Mouse (Mus musculus) CH12.LX (cell line): ENCODE results near the gene Lypd6b. TPM values are rescaled to one million over a fixed set of nuclear protein-coding genes. Genes with fewer than 3 reads are reported as not detected.

Source experiments
- DNase-seq: peaks from one replicate; pipeline ENCODE4 v3.0.0-alpha.2; 2013; ENCODE audit errors: extremely low read depth
- H3K27ac ChIP-seq: 2 replicates; pipeline ENCODE4 v1.5.1; 2012; ENCODE audit warnings: low read depth, mild to moderate bottlenecking, control low read depth, moderate library complexity; ENCODE audit not compliant: insufficient read depth
- H3K27me3 ChIP-seq: replicated peaks from 2 replicates; pipeline ENCODE3; 2012; ENCODE audit warnings: inconsistent platforms
- H3K36me3 ChIP-seq, 2 experiments: replicated peaks in 1 of 2; 2 replicates each; pipeline versions ENCODE3 to v1.6.1; 2012; ENCODE audit warnings: inconsistent platforms in 1 of 2, low read length in 1 of 2, mild to moderate bottlenecking in 1 of 2, mixed read lengths in 1 of 2, moderate library complexity in 1 of 2; ENCODE audit not compliant: control insufficient read depth in 1 of 2, insufficient read depth in 1 of 2
- H3K4me1 ChIP-seq, 2 experiments: 2 replicates each; pipeline ENCODE4 v1.6.1; 2012; ENCODE audit warnings: inconsistent platforms in 1 of 2, moderate library complexity in 1 of 2; ENCODE audit not compliant: insufficient read depth in 2 of 2, control insufficient read depth in 1 of 2
- H3K4me2 ChIP-seq: 2 replicates; pipeline ENCODE4 v1.6.1; 2012; ENCODE audit warnings: low read depth, mild to moderate bottlenecking, control low read depth; ENCODE audit not compliant: poor library complexity, insufficient read depth, severe bottlenecking
- H3K4me3 ChIP-seq, 3 experiments: fragments of 150-350 bp in 1 of 3; sonication (generic) in 1 of 3; replicated peaks in 1 of 3; 2 replicates each; pipeline versions ENCODE3 to v1.5.1; 2011 to 2012; ENCODE audit warnings: low read depth in 2 of 3, low read length in 2 of 3, mild to moderate bottlenecking in 2 of 3, moderate library complexity in 2 of 3, control low read depth in 1 of 3, improper control_type of control experiment in 1 of 3, inconsistent platforms in 1 of 3, mixed read lengths in 1 of 3; ENCODE audit not compliant: poor library complexity in 1 of 3
- H3K79me2 ChIP-seq: replicated peaks from 2 replicates; pipeline ENCODE4 v1.6.1; 2012; ENCODE audit warnings: mild to moderate bottlenecking, moderate library complexity; ENCODE audit not compliant: control insufficient read depth, poor library complexity, insufficient read depth, severe bottlenecking; ENCODE audit errors: extremely low read depth
- H3K9ac ChIP-seq: 2 replicates; pipeline ENCODE4 v1.6.1; 2012; ENCODE audit warnings: low read depth, mild to moderate bottlenecking, control low read depth, moderate library complexity; ENCODE audit not compliant: insufficient read depth
- H3K9me3 ChIP-seq: replicated peaks from 2 replicates; pipeline ENCODE3; 2012; ENCODE audit warnings: low read length, inconsistent platforms, mixed read lengths
- BHLHE40 ChIP-seq: IDR thresholded peaks from 2 replicates; pipeline ENCODE4 v1.6.1; 2011; ENCODE audit warnings: mild to moderate bottlenecking, low read depth, low read length, improper control_type of control experiment
- CHD2 ChIP-seq: IDR thresholded peaks from 2 replicates; pipeline ENCODE4 v1.6.1; 2011; ENCODE audit warnings: low read length, improper control_type of control experiment
- CTCF ChIP-seq, 2 experiments: IDR thresholded peaks in 1 of 2; conservative IDR thresholded peaks in 1 of 2; 2 replicates each; pipeline ENCODE4 v1.5.1; 2011 to 2012; ENCODE audit warnings: low read depth in 2 of 2, low read length in 2 of 2, improper control_type of control experiment in 1 of 2, inconsistent platforms in 1 of 2, mild to moderate bottlenecking in 1 of 2, moderate library complexity in 1 of 2
- E2F4 ChIP-seq: IDR thresholded peaks from 2 replicates; pipeline ENCODE4 v1.6.1; 2011; ENCODE audit warnings: low read depth, low read length, improper control_type of control experiment; ENCODE audit not compliant: insufficient replicate concordance
- ELF1 ChIP-seq: IDR thresholded peaks from 2 replicates; pipeline ENCODE4 v1.6.1; 2014; ENCODE audit warnings: low read depth, mild to moderate bottlenecking, inconsistent platforms, low read length, improper control_type of control experiment
- EP300 ChIP-seq: IDR thresholded peaks from 2 replicates; pipeline ENCODE4 v1.6.1; 2011; ENCODE audit warnings: low read length, improper control_type of control experiment
- GABPA ChIP-seq: IDR thresholded peaks from 2 replicates; pipeline ENCODE4 v1.6.1; 2012; ENCODE audit warnings: low read depth, low read length, improper control_type of control experiment, inconsistent platforms; ENCODE audit not compliant: insufficient replicate concordance
- JUN ChIP-seq: IDR thresholded peaks from 2 replicates; pipeline ENCODE4 v1.6.1; 2011; ENCODE audit warnings: low read depth, mild to moderate bottlenecking, low read length, improper control_type of control experiment, moderate library complexity; ENCODE audit not compliant: insufficient read depth
- JUND ChIP-seq: conservative IDR thresholded peaks from 2 replicates; pipeline ENCODE4 v1.6.1; 2011; ENCODE audit warnings: low read depth, low read length, improper control_type of control experiment
- MAFK ChIP-seq: IDR thresholded peaks from 2 replicates; pipeline ENCODE4 v1.6.1; 2011; ENCODE audit warnings: low read length, improper control_type of control experiment; ENCODE audit not compliant: insufficient replicate concordance
- MEF2A ChIP-seq: IDR thresholded peaks from 2 replicates; pipeline ENCODE4 v1.6.1; 2014; ENCODE audit warnings: low read depth, mild to moderate bottlenecking, inconsistent platforms, low read length, improper control_type of control experiment, borderline replicate concordance
- MYC ChIP-seq: IDR thresholded peaks from 2 replicates; pipeline ENCODE4 v1.6.1; 2011; ENCODE audit warnings: low read depth, mild to moderate bottlenecking, improper control_type of control experiment, low read length
- NELFE ChIP-seq: IDR thresholded peaks from 2 replicates; pipeline ENCODE4 v1.6.1; 2011; ENCODE audit warnings: low read depth, low read length, improper control_type of control experiment
- NRF1 ChIP-seq: IDR thresholded peaks from 2 replicates; pipeline ENCODE4 v1.6.1; 2014; ENCODE audit warnings: low read depth, mild to moderate bottlenecking, inconsistent platforms, low read length, improper control_type of control experiment, moderate library complexity
- PAX5 ChIP-seq: IDR thresholded peaks from 2 replicates; pipeline ENCODE4 v1.6.1; 2012; ENCODE audit warnings: low read length, inconsistent platforms, mixed read lengths
- POLR2A ChIP-seq: IDR thresholded peaks from 2 replicates; pipeline ENCODE4 v1.6.1; 2011; ENCODE audit warnings: low read depth, mild to moderate bottlenecking, improper control_type of control experiment, low read length
- RCOR1 ChIP-seq: conservative IDR thresholded peaks from 2 replicates; pipeline ENCODE4 v1.6.1; 2012; ENCODE audit warnings: low read depth, mild to moderate bottlenecking, inconsistent platforms, low read length, improper control_type of control experiment
- SIN3A ChIP-seq: IDR thresholded peaks from 2 replicates; pipeline ENCODE4 v1.6.1; 2012; ENCODE audit warnings: low read length, improper control_type of control experiment, inconsistent platforms
- TBP ChIP-seq: conservative IDR thresholded peaks from 2 replicates; pipeline ENCODE4 v1.6.1; 2011; ENCODE audit warnings: low read depth, low read length, improper control_type of control experiment
- TCF12 ChIP-seq: IDR thresholded peaks from 2 replicates; pipeline ENCODE4 v1.6.1; 2014; ENCODE audit warnings: low read depth, mild to moderate bottlenecking, inconsistent platforms, low read length, improper control_type of control experiment
- USF2 ChIP-seq: conservative IDR thresholded peaks from 2 replicates; pipeline ENCODE4 v1.6.1; 2011; ENCODE audit warnings: low read depth, low read length, improper control_type of control experiment
- ZC3H11A ChIP-seq: IDR thresholded peaks from 2 replicates; pipeline ENCODE4 v1.6.1; 2012; ENCODE audit warnings: low read depth, mild to moderate bottlenecking, inconsistent platforms, low read length, improper control_type of control experiment
- ZKSCAN1 ChIP-seq: IDR thresholded peaks from 2 replicates; pipeline ENCODE4 v1.6.1; 2012; ENCODE audit warnings: low read depth, inconsistent platforms, low read length, improper control_type of control experiment, borderline replicate concordance
- ZMIZ1 ChIP-seq: IDR thresholded peaks from 2 replicates; pipeline ENCODE4 v1.6.1; 2012; ENCODE audit warnings: low read depth, mild to moderate bottlenecking, inconsistent platforms, low read length, improper control_type of control experiment
- dilution Hi-C: fragments of 300-500 bp; cut with MboI; formaldehyde crosslinking; loops from 2 replicates; pipeline ENCODE4 v1.14.3; 2020; ENCODE audit warnings: low sequenced_read_pairs; ENCODE audit not compliant: extremely low pct_unique_long_range_greater_than_20kb, extremely low pct_ligation_motif_present
- in situ Hi-C: fragments of 300-500 bp; cut with MboI; formaldehyde crosslinking; loops from 3 replicates; pipeline ENCODE4 v1.14.3; 2019; ENCODE audit warnings: low sequenced_read_pairs, low pct_ligation_motif_present, low pct_unique_long_range_greater_than_20kb, mixed read lengths
- polyA plus RNA-seq: library from polyadenylated mRNA; unstranded; fragments of >175 nt; gene quantifications from 2 replicates; pipeline ENCODE4 v1.2.1, GENCODE M21; 2012; ENCODE audit warnings: low read depth; ENCODE audit not compliant: insufficient read length
- total RNA-seq, 2 experiments: library from RNA; depleted of rRNA; stranded (reverse); fragments of 300-350 nt in 1 of 2; fragments of >200 nt in 1 of 2; gene quantifications; 2 replicates each; pipeline ENCODE4 v1.2.3; 2012 to 2014

Gene Lypd6b
- total and polyA plus RNA-seq, 3 experiments, result 0.15 to 1.4 TPM; not detected in 1

GRCm38 (mm10) chr2:49774180-49774579 is 13.3 kb upstream of the Lypd6b start:
- no peak overlapping the region for H3K27ac ChIP-seq

GRCm38 (mm10) chr2:49775187-49775586 is 12.3 kb upstream of the Lypd6b start:
- Histone ChIP-seq H3K4me3 (no peak overlapping the region), H3K27ac (no peak overlapping the region), H3K36me3 (no peaks in the 10 kb centered on the region), H3K9me3 (no peaks in the 10 kb centered on the region), H3K4me2 (no peak overlapping the region), H3K9ac (no peak overlapping the region), H3K79me2 (no peaks in the 10 kb centered on the region), H3K4me1 (peaks cover 11 to 19% of the 10 kb centered on the region in 2 experiments), H3K27me3 (no peaks in the 10 kb centered on the region)
- dilution Hi-C loops (no loop called here), in situ Hi-C loops (no loop called here)
- TF ChIP-seq ZC3H11A, result no peak
- TF ChIP-seq TBP, result no peak
- TF ChIP-seq RCOR1, result no peak
- no peak for TF ChIP-seq NRF1
- no peak for TF ChIP-seq GABPA
- no peak for TF ChIP-seq EP300
- no peak for TF ChIP-seq PAX5
- no peak for TF ChIP-seq CTCF (conservative IDR thresholded peaks at IDR 0.05 in 1 of 2, IDR thresholded peaks at IDR 0.05 in 1 of 2; ENCODE audit: low read depth in 2 of 2, low read length in 2 of 2)
- no peak for TF ChIP-seq ZMIZ1
- TF ChIP-seq NELFE, result no peak
- TF ChIP-seq MYC, result no peak
- no peak for TF ChIP-seq E2F4
- no peak for TF ChIP-seq SIN3A
- TF ChIP-seq BHLHE40, result no peak
- TF ChIP-seq JUN, result no peak
- no peak for TF ChIP-seq USF2
- no peak for TF ChIP-seq POLR2A
- no peak for TF ChIP-seq ZKSCAN1
- no peak for DNase-seq

More at GRCm38 (mm10) chr2:49774180-49774579, 13.3 kb upstream of the Lypd6b start:
- Histone ChIP-seq H3K9me3 (no peaks in the 10 kb centered on the region), H3K4me1 (peaks cover 19 to 29% of the 10 kb centered on the region in 2 experiments)
- dilution Hi-C loops (no loop called here), in situ Hi-C loops (no loop called here)
- TF ChIP-seq MAFK, result no peak
- TF ChIP-seq ZKSCAN1, result no peak
- no peak for TF ChIP-seq USF2
- no peak for TF ChIP-seq BHLHE40
- TF ChIP-seq TCF12, result no peak
- TF ChIP-seq POLR2A, result no peak
- TF ChIP-seq ELF1, result no peak
- TF ChIP-seq GABPA, result no peak
- TF ChIP-seq MEF2A, result no peak
- no peak for TF ChIP-seq PAX5
- TF ChIP-seq SIN3A, result no peak
- TF ChIP-seq ZMIZ1, result no peak
- no peak for TF ChIP-seq CHD2
- TF ChIP-seq EP300, result no peak
- TF ChIP-seq NRF1, result no peak
- no peak for TF ChIP-seq TBP
- TF ChIP-seq JUND, result no peak
- TF ChIP-seq, all 38 proteins: peak for 0
- no peak overlapping the region for H3K4me2 ChIP-seq
- no peak overlapping the region for H3K9ac ChIP-seq
- H3K4me3 ChIP-seq, result no peak overlapping the region
- H3K27me3 ChIP-seq, result no peaks in the 10 kb centered on the region
- no peak for DNase-seq
- H3K36me3 ChIP-seq, result peaks cover 0 to 2% of the 10 kb centered on the region in 2 experiments
- no peaks in the 10 kb centered on the region for H3K79me2 ChIP-seq
